Mouse (Mus musculus) intestine, embryonic 14.5 days (tissue): ENCODE data around the gene Actl10. TPM values are rescaled to one million over a fixed set of nuclear protein-coding genes. Genes with fewer than 3 reads are reported as not detected.

Source experiments
- ATAC-seq: fragments of 200-750 bp; cut with Nextera tagmentation; replicated peaks from 2 replicates; pipeline ENCODE4 v1.8.0; 2017; ENCODE audit warnings: low read depth, moderate number of reproducible peaks, moderate TSS enrichment, moderate library complexity; ENCODE audit not compliant: low FRiP score, low TSS enrichment
- DNase-seq: peaks from one replicate; pipeline ENCODE4 v3.0.0-alpha.2; 2018; ENCODE audit warnings: low spot score
- H3K27ac ChIP-seq: fragments of 300-500 bp; sonication (generic); 2 replicates; pipeline ENCODE4 v1.5.1; 2014; ENCODE audit warnings: low read depth, mild to moderate bottlenecking, control low read depth
- H3K27me3 ChIP-seq: fragments of 300-500 bp; sonication (generic); replicated peaks from 2 replicates; pipeline ENCODE4 v1.6.1; 2014; ENCODE audit warnings: low read length, control low read depth; ENCODE audit not compliant: control insufficient read depth, insufficient read depth
- H3K36me3 ChIP-seq: fragments of 300-500 bp; sonication (generic); 2 replicates; pipeline ENCODE4 v1.6.1; 2014; ENCODE audit warnings: low read length, control low read depth; ENCODE audit not compliant: control insufficient read depth, insufficient read depth
- H3K4me1 ChIP-seq: fragments of 300-500 bp; sonication (generic); replicated peaks from 2 replicates; pipeline ENCODE4 v1.6.1; 2014; ENCODE audit warnings: low read length, control low read depth, mixed read lengths; ENCODE audit not compliant: control insufficient read depth, insufficient read depth
- H3K4me2 ChIP-seq: fragments of 300-500 bp; sonication (generic); 2 replicates; pipeline ENCODE4 v1.6.1; 2014; ENCODE audit warnings: low read length
- H3K4me3 ChIP-seq: fragments of 300-500 bp; sonication (generic); 2 replicates; pipeline ENCODE4 v1.5.1; 2014; ENCODE audit warnings: low read depth, low read length, control low read depth, mixed read lengths
- H3K9ac ChIP-seq: fragments of 300-500 bp; sonication (generic); 2 replicates; pipeline ENCODE4 v1.6.1; 2014; ENCODE audit warnings: mild to moderate bottlenecking, low read length
- H3K9me3 ChIP-seq: fragments of 300-500 bp; sonication (generic); 2 replicates; pipeline ENCODE4 v1.6.1; 2016; ENCODE audit warnings: low read length, control low read depth; ENCODE audit not compliant: control insufficient read depth
- WGBS: fragments of 180-500 bp; shearing (Covaris S2); extraction: QIAGEN DNeasy Blood & Tissue Kit; methylation state at CpG from one replicate; pipeline ENCODE4 v1.1.7; 2014; 5-methylcytosine and 5-hydroxymethylcytosine counted together
- polyA plus RNA-seq: library from polyadenylated mRNA; unstranded; fragments of >200 nt; fragmentation: Nextera tagmentation; extraction: Ambion mirVana; gene quantifications from 2 replicates; pipeline ENCODE4 v1.2.1, GENCODE M21; 2014

Actl10 gene
- polyA plus RNA-seq, 1 experiment from 2014 or later = 0.27 TPM

DNA sequence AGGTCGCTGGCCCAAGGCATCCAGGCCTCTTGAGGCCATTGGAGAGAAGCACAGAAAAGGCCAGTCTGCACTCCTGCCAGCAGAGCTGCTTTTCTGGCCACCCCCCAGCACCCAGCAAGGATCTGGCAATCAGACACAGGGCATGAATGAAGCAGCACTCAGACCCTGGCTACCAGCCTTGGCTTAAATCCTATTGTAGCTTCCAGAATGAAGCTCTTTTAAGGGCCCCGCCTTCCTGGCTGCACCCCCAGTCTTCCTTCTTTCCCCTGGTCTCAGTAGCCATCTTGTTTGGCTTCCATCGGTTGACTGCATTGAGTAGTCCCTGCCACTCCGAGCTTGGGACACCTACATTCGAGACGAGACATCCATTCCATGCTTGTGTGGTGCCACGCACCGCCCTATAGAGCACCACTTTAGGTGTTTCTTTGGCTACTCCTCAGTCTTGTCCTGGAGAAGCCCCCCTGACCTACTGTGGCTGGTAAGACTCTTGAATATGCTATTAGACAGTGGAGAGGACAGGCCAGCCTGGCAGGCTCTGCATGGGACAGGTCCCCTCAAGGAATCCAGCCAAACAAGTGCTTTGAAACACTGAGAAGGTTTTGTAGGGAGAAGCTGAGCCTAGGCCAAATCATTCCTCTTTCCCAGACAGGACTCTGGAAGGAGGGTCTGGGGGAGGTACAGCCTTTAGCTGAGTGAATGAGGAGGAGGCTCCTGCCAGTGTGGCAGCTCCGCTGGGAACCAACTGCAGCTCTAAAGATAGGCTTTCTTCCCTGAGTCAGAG is 7.8 kb upstream of the Actl10 start:
- Histone ChIP-seq H3K4me1 (peaks cover 3% of the 10 kb centered on the region; the same call in 1 of the 2 replicates), H3K9me3 (no peaks in the 10 kb centered on the region), H3K27me3 (peaks cover under 1% of the 10 kb centered on the region; the same call in 1 of the 2 replicates), H3K4me2 (no peak overlapping the region), H3K9ac (no peak overlapping the region), H3K4me3 (no peak overlapping the region), H3K36me3 (no peaks in the 10 kb centered on the region), H3K27ac (no peak overlapping the region)
- no peak for DNase-seq
- WGBS = 83% methylated on average over 9 of the region's 9 CpGs
- ATAC-seq = no peak

DNA sequence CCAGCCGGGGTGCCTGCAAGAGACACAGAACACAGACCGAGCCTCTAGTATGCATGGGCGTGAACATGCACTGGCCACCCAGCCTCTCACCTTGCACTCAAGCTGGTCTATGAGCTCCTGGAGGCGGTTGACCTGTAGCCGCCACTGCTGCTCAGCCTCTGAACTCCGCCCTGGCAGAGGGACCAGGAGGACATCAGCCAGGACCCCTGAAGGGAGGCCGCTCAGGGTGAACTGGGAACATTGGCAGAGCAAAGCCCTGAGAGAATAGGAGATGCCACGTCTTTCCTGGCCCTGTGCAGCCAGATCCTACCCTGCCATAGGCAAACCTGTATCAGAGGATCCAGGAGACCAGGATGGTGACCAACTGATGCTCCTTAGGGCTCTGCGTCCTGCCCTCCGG is 4.9 kb upstream of the Actl10 start, which contains the start of gene 1700003F12Rik:
Gene 1700003F12Rik, plus strand, starts transcription at position 375 of the 400 bp plus-strand sequence.
- Histone ChIP-seq H3K4me2 (no peak within 1 kb of the TSS), H3K9ac (no peak within 1 kb of the TSS), H3K27me3 (peaks cover 27% of the 10 kb centered on the region), H3K27ac (no peak within 1 kb of the TSS), H3K4me3 (no peak within 1 kb of the TSS), H3K4me1 (peaks cover 7% of the 10 kb centered on the region), H3K36me3 (no peaks in the 10 kb centered on the region), H3K9me3 (no peaks in the 10 kb centered on the region)
- WGBS = 92% methylated on average over 10 of the region's 10 CpGs
- no peak for DNase-seq
- ATAC-seq = no peak

DNA sequence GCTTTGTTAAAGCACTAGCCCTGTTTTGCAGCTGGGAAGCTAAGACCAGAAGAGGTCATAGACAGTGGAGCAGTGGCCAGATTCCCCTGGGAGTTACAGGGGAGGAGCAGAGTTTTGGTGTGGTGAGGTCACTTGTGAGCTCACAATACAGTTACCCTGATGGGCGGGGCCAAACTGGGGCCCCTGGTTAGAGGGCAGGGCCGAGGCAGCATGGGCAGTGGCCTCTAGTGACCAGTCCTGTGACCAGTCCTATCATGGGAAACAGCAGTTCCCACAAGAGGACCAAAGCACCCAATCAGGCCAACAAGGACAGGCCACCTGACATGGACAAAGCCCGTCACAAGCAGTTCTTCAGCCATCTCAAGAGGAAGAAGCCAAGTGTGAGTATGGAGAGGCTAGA is 2.9 kb upstream of the Actl10 start:
- Histone ChIP-seq H3K27me3 (peaks cover 36% of the 10 kb centered on the region), H3K9me3 (no peaks in the 10 kb centered on the region), H3K4me1 (peaks cover 13% of the 10 kb centered on the region), H3K4me2 (no peak overlapping the region), H3K9ac (no peak overlapping the region), H3K27ac (no peak overlapping the region), H3K4me3 (no peak overlapping the region), H3K36me3 (no peaks in the 10 kb centered on the region)
- DNase-seq = no peak
- 55% methylated on average over 3 of the region's 3 CpGs for WGBS
- no peak for ATAC-seq

DNA sequence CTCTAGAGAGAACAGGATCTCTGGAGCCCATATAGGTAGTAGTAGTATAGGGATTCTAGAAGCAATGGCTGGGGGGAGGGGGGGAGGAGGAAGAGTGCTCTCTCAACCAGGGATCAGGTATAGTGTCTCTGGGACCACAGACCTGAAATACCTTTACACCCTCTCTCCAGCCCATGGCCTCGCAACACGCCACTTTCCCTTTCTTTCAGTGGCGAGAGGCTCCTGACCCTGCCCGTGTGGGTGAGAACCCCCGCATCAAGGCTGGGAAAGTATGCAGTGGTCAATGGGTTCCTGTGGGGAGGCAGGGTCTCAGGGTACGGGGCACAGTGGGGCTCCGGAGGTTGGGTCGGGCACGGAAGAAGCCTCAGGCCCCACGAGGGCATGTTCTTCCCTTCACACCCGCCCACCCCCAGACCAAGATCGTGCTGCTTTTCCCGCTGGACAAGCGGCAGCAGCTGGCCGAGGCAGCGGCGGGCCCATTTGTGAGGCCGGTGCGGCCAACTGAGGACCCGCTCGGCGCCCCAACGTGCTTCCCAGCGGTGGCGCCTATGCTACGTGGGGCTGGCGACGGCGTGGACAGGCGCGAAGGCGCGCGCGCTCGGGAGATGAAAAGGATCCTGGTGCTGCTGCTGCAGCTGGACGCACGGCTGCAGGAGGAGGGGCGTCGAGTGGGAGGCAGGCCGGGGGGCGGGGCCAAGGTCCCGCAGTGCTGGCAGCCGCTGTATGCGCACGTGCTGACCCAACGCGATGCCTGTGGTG is 2.3 kb upstream of the Actl10 start:
- H3K9me3 ChIP-seq = no peaks in the 10 kb centered on the region
- H3K4me3 ChIP-seq = peak overlapping the region; percentile 40
- peaks cover 13% of the 10 kb centered on the region for H3K4me1 ChIP-seq
- ATAC-seq = peak; percentile 71
- H3K27ac ChIP-seq = no peak overlapping the region
- peak overlapping the region; percentile 89 for H3K4me2 ChIP-seq
- 4% methylated on average over 48 of the region's 48 CpGs for WGBS
- H3K36me3 ChIP-seq = no peaks in the 10 kb centered on the region
- H3K9ac ChIP-seq = peak overlapping the region; percentile 41
- peaks cover 36% of the 10 kb centered on the region for H3K27me3 ChIP-seq
- peak; percentile 86 for DNase-seq

DNA sequence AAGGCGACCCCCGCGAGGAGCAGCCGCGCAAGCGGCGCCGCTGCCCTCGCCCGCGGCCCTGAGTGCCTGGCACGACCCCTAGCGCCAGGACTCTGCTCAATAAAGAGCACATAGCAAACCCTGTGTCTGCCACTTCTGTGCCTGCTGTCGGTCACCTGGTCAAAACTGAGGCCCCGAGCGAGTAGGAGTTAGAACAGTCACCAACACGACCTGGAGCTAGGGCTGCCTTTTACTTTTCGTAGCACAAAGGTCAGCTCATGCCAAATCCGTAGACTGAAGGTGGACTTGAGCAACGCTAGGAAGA is 1.7 kb upstream of the Actl10 start:
- peak overlapping the region; percentile 89 for H3K4me2 ChIP-seq
- H3K4me3 ChIP-seq = 0 out of 2 replicates have a peak overlapping the region, but pooled peaks have one; percentile 40
- DNase-seq (no peak), ATAC-seq (no peak)
- peaks cover 36% of the 10 kb centered on the region for H3K27me3 ChIP-seq
- H3K27ac ChIP-seq = no peak overlapping the region
- H3K9me3 ChIP-seq = no peaks in the 10 kb centered on the region
- H3K36me3 ChIP-seq = no peaks in the 10 kb centered on the region
- H3K9ac ChIP-seq = no peak overlapping the region
- peaks cover 13% of the 10 kb centered on the region for H3K4me1 ChIP-seq
- WGBS = 18% methylated on average over 20 of the region's 20 CpGs

DNA sequence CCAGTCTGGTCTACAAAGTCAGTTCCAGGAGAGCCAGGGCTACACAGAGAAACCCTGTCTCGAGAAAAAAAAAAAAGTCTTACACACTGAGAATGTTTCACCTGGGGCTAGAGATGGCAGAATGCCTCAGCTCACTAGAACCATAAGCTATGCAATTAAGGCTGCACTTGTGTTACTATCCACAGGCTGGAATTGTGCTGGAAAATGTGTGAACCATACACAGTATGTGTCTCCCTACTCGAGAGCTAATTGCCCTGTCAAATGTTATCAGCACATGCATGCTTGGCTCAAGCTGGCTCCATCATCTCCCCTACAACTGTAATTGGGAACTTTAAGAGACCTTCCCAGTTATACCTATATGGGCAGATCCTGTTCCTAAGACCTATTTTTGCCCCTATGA is 639 bp upstream of the Actl10 start:
- Histone ChIP-seq H3K4me2 (no peak overlapping the region), H3K36me3 (no peaks in the 10 kb centered on the region), H3K4me3 (no peak overlapping the region), H3K9ac (no peak overlapping the region), H3K27me3 (peaks cover 36% of the 10 kb centered on the region), H3K4me1 (peaks cover 13% of the 10 kb centered on the region), H3K27ac (no peak overlapping the region), H3K9me3 (no peaks in the 10 kb centered on the region)
- 67% methylated on average over 2 of the region's 2 CpGs for WGBS
- ATAC-seq (no peak), DNase-seq (no peak)

DNA sequence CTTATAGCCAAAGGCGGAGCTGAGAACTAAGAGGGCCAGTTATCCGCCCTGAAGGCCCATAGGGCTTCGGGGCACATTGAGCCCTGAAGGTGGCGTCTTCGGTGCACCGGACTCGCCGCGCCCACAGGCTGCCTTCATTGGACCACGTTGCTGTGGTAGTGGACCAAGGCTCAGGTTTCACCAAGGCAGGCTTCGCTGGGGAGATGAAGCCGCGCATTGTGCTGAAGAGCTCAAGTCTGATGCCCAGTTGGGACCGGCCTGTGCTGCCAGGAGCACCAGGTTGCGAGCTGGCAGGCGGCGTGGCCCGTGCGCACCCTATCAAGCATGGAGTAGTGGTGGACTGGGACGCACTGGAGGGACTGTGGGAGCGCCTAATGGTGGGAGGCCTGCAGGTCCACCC is 351 bp downstream of the Actl10 start:
- Histone ChIP-seq H3K4me2 (no peak overlapping the region), H3K9me3 (no peaks in the 10 kb centered on the region), H3K27me3 (peaks cover 36% of the 10 kb centered on the region), H3K27ac (no peak overlapping the region), H3K4me1 (peaks cover 14% of the 10 kb centered on the region), H3K36me3 (no peaks in the 10 kb centered on the region), H3K9ac (no peak overlapping the region), H3K4me3 (no peak overlapping the region)
- no peak for ATAC-seq
- WGBS = 25% methylated on average over 21 of the region's 21 CpGs
- no peak for DNase-seq

DNA sequence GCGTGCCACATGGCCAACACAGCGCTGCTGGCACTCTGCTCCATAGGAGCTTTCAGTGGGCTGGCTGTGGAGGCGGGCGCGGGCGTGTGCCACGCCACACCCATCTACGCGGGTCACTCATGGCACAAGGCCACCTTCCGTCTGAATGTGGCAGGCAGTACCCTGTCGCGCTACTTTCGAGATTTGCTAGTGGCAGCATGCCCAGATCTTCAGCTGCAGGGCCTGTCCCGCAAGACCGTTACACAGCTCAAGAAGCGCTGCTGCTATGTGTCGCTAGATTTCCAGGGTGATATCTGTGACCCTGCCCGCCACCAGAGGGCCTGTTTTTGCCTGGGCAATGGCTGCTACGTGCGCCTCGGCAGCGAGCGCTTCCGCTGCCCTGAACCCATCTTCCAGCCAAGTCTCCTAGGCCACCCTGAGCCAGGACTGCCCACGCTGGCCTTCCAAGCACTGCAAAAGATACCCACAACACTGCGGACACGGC is 890 bp downstream of the Actl10 start:
- no peak overlapping the region for H3K27ac ChIP-seq
- no peaks in the 10 kb centered on the region for H3K9me3 ChIP-seq
- no peaks in the 10 kb centered on the region for H3K36me3 ChIP-seq
- no peak overlapping the region for H3K4me3 ChIP-seq
- no peak overlapping the region for H3K9ac ChIP-seq
- H3K4me1 ChIP-seq = peaks cover 19% of the 10 kb centered on the region
- H3K27me3 ChIP-seq = peaks cover 36% of the 10 kb centered on the region
- ATAC-seq (no peak; the same call in 1 of the 2 replicates), DNase-seq (peak; percentile 65)
- peak overlapping the region; percentile 32 for H3K4me2 ChIP-seq
- WGBS = 27% methylated on average over 27 of the region's 27 CpGs
